Mouse (Mus musculus) thymus, postnatal 14 days (tissue): ENCODE measurements around the gene Adcy6.

Experiments used
- DNase-seq: peaks from one replicate; pipeline ENCODE4 v3.0.0; 2021

Gene Adcy6

GRCm38 (mm10) chr15:98546843-98547242 lies 63.0 kb downstream of the Adcy6 start:
- DNase-seq, result no peak

- no peak for DNase-seq
Observed at GRCm38 (mm10) chr15:98545151-98545550, 64.7 kb downstream of the Adcy6 start.

GRCm38 (mm10) chr15:98543341-98543740 lies 66.5 kb downstream of the Adcy6 start:
- no peak for DNase-seq

DNA sequence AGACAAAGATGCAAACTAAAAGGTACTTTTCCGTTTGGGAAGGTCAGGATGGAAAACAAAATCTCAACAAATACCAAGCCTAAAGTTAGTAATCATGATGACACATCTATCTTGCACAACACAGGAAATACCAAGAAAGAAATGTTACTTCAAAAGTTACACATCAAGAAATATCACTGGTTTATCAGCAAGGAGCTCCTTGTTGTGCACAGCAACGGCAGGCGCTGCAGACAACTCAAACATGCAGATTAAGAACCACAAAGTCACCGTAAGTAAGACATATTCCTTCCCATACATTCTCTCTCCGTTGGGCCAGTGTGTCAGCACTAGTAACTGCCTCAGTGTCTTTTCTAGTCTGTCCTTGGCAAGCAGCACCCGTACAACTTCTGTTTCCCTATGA lies 68.8 kb downstream of the Adcy6 start:
- DNase-seq, result no peak
